ENCODE assay signal across 13 mouse cellular contexts in the genomic region with DNA sequence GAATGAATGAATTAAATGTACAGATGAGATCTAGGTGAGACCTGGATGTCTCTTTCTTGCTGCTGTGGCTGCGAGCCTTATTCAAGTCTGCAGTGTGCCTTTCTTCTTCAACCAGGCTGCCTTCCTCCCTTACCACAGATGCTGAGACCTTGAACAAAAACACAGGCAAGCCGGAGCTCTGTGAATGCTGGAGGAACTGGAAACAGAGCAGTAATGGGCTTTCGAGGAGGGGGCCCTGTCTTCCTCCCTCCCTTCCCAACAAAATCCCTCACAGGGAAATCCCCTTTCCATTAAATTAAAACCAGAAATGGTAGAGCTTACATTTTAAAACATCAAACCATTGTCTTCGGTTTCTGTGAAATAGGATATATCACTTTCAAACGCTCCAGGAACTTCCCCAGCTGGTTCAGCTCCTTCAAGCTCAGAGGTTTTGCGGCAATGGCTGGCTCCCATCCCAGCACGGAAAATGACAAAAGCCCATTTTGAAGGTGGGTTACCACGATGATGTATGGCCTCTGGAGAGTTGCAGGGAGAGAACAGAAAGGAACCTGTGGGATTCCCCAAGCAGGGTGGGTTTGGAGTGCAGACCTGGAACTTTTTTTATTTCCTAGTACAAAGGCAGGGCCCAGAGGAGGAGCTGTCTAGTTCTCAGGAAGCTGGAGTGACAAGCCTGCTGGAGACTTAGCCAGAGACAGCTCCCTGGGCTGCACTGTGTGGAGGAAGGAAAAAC. TPM values are rescaled to one million over a fixed set of nuclear protein-coding genes. Genes with fewer than 3 reads are reported as not detected.
DNase-seq lines count a peak whose midpoint lies in the region; ATAC-seq and TF ChIP-seq lines count a peak whose summit lies in the region.
"Had no signal": no experiment of that assay in that cellular context is flagged by ENCODE, and none has a peak within 500 bp of the region (broad histone marks: within the 10 kb centered on the region; RNA-seq: fewer than 3 reads in every experiment).

No protein-coding gene starts in this region.

- H3K27me3 ChIP-seq in heart, embryonic 13.5 days (replicated peaks), result no peaks in the 10 kb centered on the region
- H3K27me3 ChIP-seq in midbrain, postnatal 0 days (ENCODE audit: insufficient read depth, low read length), result no peaks in the 10 kb centered on the region
- H3K27me3 ChIP-seq: neural tube, embryonic 13.5 days had no signal

- peak; percentile 4 for DNase-seq in kidney, adult 11 months
- no peak for DNase-seq in kidney, adult 18-20 months
- peak; percentile 70 for DNase-seq in kidney, postnatal 10 days
- peak; percentile 6 for DNase-seq in midbrain, postnatal 0 days (ENCODE audit: low spot score)
- no peak for DNase-seq in layer of hippocampus, postnatal 14 days (ENCODE audit: low spot score in 2 of 2)
- no peak for DNase-seq in B cell, adult 2 months
- DNase-seq: thymus, postnatal 36 days had no signal

- no peak overlapping the region for H3K9ac ChIP-seq in heart, embryonic 13.5 days
- H3K9ac ChIP-seq in midbrain, postnatal 0 days (replicated peaks; ENCODE audit: low read length, poor library complexity, severe bottlenecking), result no peak overlapping the region
- H3K9ac ChIP-seq: neural tube, embryonic 13.5 days had no signal

- no peaks in the 10 kb centered on the region for H3K9me3 ChIP-seq in heart, embryonic 13.5 days
- no peaks in the 10 kb centered on the region for H3K9me3 ChIP-seq in midbrain, postnatal 0 days (ENCODE audit: low read length)
- H3K9me3 ChIP-seq: neural tube, embryonic 13.5 days had no signal

- ATAC-seq in heart, embryonic 13.5 days (ENCODE audit: extremely low read depth, insufficient number of reproducible peaks, low FRiP score, low TSS enrichment), result no peak
- no peak for ATAC-seq in midbrain, postnatal 0 days (ENCODE audit: low FRiP score)
- ATAC-seq in inflammation-experienced regulatory T-cells, adult 6 months, result no peak
- ATAC-seq: Patski had no signal

- peak overlapping the region; percentile 29; the same call in 1 of the 2 replicates for H3K4me2 ChIP-seq in heart, embryonic 13.5 days
- H3K4me2 ChIP-seq in midbrain, postnatal 0 days (ENCODE audit: low read depth, low read length, poor library complexity, severe bottlenecking), result no peak overlapping the region
- H3K4me2 ChIP-seq: neural tube, embryonic 13.5 days had no signal

- no peaks in the 10 kb centered on the region for H3K36me3 ChIP-seq in heart, embryonic 13.5 days
- no peaks in the 10 kb centered on the region for H3K36me3 ChIP-seq in midbrain, postnatal 0 days (ENCODE audit: insufficient read depth, low read length)
- H3K36me3 ChIP-seq: neural tube, embryonic 13.5 days had no signal

- no peak overlapping the region for H3K4me3 ChIP-seq in heart, embryonic 13.5 days
- no peak overlapping the region for H3K4me3 ChIP-seq in midbrain, postnatal 0 days (ENCODE audit: low read depth, low read length)
- H3K4me3 ChIP-seq: erythroblast, embryonic 14.5 days; neural tube, embryonic 13.5 days had no signal

- no peak for TF ChIP-seq CTCF in midbrain, postnatal 0 days (IDR thresholded peaks at IDR 0.05)

- H3K4me1 ChIP-seq in heart, embryonic 13.5 days, result peaks cover 5% of the 10 kb centered on the region
- no peaks in the 10 kb centered on the region for H3K4me1 ChIP-seq in midbrain, postnatal 0 days (ENCODE audit: insufficient read depth, low read length)
- H3K4me1 ChIP-seq: neural tube, embryonic 13.5 days had no signal

- 56% methylated on average over 8 of the region's 8 CpGs for WGBS in heart, embryonic 13.5 days
- 34% methylated on average over 8 of the region's 8 CpGs for WGBS in midbrain, postnatal 0 days

- H3K27ac ChIP-seq in heart, embryonic 13.5 days (replicated peaks), result peak overlapping the region; percentile 54
- H3K27ac ChIP-seq in midbrain, postnatal 0 days (ENCODE audit: low read depth, low read length), result no peak overlapping the region; the same call in 1 of the 2 replicates
- H3K27ac ChIP-seq: neural tube, embryonic 13.5 days had no signal

RNA-seq across cellular contexts. Expression of gene Actbl2, which starts 44.0 kb away (rescaled TPM):
- polyA plus RNA-seq in heart, embryonic 13.5 days (2015; fragmentation: Nextera tagmentation; extraction: Ambion mirVana), result not detected in 2 replicates
- total RNA-seq in midbrain, postnatal 0 days (2014; rRNA removed), result not detected in 2 replicates
- not detected in 2 replicates for polyA plus RNA-seq in midbrain, postnatal 0 days (2015; fragmentation: Nextera tagmentation; extraction: Ambion mirVana)
- under 1 TPM in 2 of 3 experiments, not detected in 1; 0.20 to 0.77 TPM for polyA plus RNA-seq in inflammation-experienced regulatory T-cells, adult 6 months (2017; shearing (Covaris generic))
- not detected for total RNA-seq in layer of hippocampus, postnatal 14 days (2021)
- total RNA-seq: layer of hippocampus, postnatal 36 days had no signal
- polyA plus RNA-seq: erythroblast, embryonic 14.5 days; neural tube, embryonic 13.5 days; Patski had no signal

Comparison
In these comparisons a context has a peak if more than half of its experiments do, and no peak if none do; other contexts are left out.
1. DNase-seq: peak in kidney, adult 11 months (single experiment), kidney, postnatal 10 days (single experiment) and midbrain, postnatal 0 days (single experiment); none in kidney, adult 18-20 months (single experiment), layer of hippocampus, postnatal 14 days (0 of 2) and B cell, adult 2 months (0 of 2).